Mouse (Mus musculus): Measurements from ENCODE around the gene Taf11.

- TF ChIP-seq POLR2A (IDR thresholded peaks at IDR 0.05; ENCODE audit: control insufficient read depth, low read depth, low read length) (no peak), CTCF (IDR thresholded peaks at IDR 0.05; ENCODE audit: control insufficient read depth, insufficient read depth, insufficient replicate concordance, low read depth, low read length) (no peak)
Measured at GRCm38 (mm10) chr17:27866737-27867136, 42.9 kb downstream of the Taf11 start.
